Mouse (Mus musculus) heart, embryonic 13.5 days (tissue): ENCODE data around the gene Sbk2. TPM values are rescaled to one million over a fixed set of nuclear protein-coding genes. Genes with fewer than 3 reads are reported as not detected.

Experiments
- ATAC-seq: fragments of 200-750 bp; cut with Nextera tagmentation; 2 replicates; pipeline ENCODE4 v1.8.0; 2017; ENCODE audit warnings: moderate TSS enrichment; ENCODE audit not compliant: insufficient number of reproducible peaks, low FRiP score, low TSS enrichment; ENCODE audit errors: extremely low read depth
- H3K27ac ChIP-seq: fragments of 300-500 bp; sonication (generic); replicated peaks from 2 replicates; pipeline ENCODE4 v1.5.1; 2015; ENCODE audit warnings: moderate library complexity, mild to moderate bottlenecking, inconsistent platforms
- H3K27me3 ChIP-seq: fragments of 300-500 bp; sonication (generic); replicated peaks from 2 replicates; pipeline ENCODE4 v1.6.1; 2015; ENCODE audit warnings: mild to moderate bottlenecking, inconsistent platforms
- H3K36me3 ChIP-seq: fragments of 300-500 bp; sonication (generic); 2 replicates; pipeline ENCODE4 v1.6.1; 2015; ENCODE audit warnings: mild to moderate bottlenecking, inconsistent platforms
- H3K4me1 ChIP-seq: fragments of 300-500 bp; sonication (generic); 2 replicates; pipeline ENCODE4 v1.6.1; 2015; ENCODE audit warnings: inconsistent platforms
- H3K4me2 ChIP-seq: fragments of 300-500 bp; sonication (generic); 2 replicates; pipeline ENCODE4 v1.6.1; 2015; ENCODE audit warnings: inconsistent platforms, mild to moderate bottlenecking, moderate library complexity
- H3K4me3 ChIP-seq: fragments of 300-500 bp; sonication (generic); 2 replicates; pipeline ENCODE4 v1.5.1; 2015; ENCODE audit warnings: moderate library complexity, mild to moderate bottlenecking, inconsistent platforms
- H3K9ac ChIP-seq: fragments of 300-500 bp; sonication (generic); 2 replicates; pipeline ENCODE4 v1.6.1; 2015; ENCODE audit warnings: inconsistent platforms, mild to moderate bottlenecking, moderate library complexity
- H3K9me3 ChIP-seq: fragments of 300-500 bp; sonication (generic); 2 replicates; pipeline ENCODE4 v1.6.1; 2016; ENCODE audit warnings: inconsistent platforms
- WGBS: fragments of 180-500 bp; shearing (Covaris S2); methylation state at CpG from one replicate; pipeline ENCODE4 v1.1.7; 2015; ENCODE audit warnings: mixed read lengths; 5-methylcytosine and 5-hydroxymethylcytosine counted together
- polyA plus RNA-seq: library from polyadenylated mRNA; unstranded; fragments of >200 nt; fragmentation: Nextera tagmentation; extraction: Ambion mirVana; gene quantifications from 2 replicates; pipeline ENCODE4 v1.2.1, GENCODE M21; 2015

The Sbk2 gene
- polyA plus RNA-seq, 1 experiment from 2014 or later: 4.0 TPM

DNA sequence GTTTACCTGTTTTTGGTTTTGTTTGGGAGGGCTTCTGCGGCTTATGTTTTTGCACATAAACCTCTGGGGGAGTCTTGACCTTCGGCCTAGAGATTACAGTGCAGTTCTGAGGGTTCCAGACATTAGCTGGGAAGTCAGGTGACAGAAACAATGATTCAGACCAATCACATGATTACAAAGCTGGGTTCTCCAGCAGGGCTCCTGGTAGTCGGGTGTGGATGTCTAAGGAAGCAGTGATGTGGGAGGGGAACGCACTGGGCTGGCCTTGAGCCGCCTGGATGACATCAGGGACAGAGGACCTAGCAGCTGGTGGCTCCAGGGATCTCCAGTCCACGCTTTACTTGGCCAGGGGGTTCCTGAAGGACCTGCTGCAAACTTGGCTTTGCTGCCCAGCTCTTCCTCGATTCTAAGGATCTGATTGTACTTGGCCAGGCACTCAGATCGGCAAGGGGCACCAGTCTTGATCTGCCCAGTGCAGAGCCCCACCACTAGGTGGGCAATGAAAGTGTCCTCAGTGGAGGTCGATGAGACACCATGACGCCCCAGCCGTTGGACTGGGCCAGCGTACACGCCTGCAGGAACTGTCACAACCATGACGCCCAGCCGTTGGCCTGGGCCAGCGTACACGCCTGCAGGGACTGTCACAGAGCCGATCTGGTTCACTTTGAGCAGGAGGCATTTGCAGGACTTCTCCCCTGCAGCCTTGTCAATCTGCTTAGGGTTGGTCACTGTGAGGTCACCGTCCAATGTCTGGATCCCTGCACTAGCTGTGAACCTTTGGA, 13.5 kb downstream of the Sbk2 start:
- 74% methylated on average over 19 of the region's 19 CpGs for WGBS
- Histone ChIP-seq H3K9ac (no peak overlapping the region), H3K4me3 (no peak overlapping the region), H3K4me1 (peaks cover 25% of the 10 kb centered on the region), H3K36me3 (no peaks in the 10 kb centered on the region), H3K9me3 (no peaks in the 10 kb centered on the region), H3K27ac (no peak overlapping the region), H3K4me2 (no peak overlapping the region), H3K27me3 (0 out of 2 replicates have a peak, but pooled peaks cover 3% of the 10 kb centered on the region)
- ATAC-seq: no peak

DNA sequence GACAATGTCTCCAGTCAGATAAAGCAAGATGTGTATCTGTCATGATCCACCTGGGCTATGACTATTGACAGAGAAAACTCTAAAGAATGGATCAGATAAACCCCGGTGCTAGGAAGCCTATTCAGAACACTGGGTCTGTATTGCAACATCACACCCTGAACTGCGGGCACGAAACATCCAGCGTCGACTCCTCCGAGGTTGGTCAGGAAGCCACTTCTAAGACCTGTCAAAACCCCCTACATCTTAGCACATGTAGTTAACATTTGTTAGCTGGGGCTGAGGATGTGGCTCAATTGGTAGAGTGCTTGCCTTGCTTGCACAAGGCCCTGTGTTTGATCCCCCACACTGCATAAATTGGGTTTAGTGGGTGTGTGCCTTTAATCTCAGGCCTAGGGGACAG, 15.8 kb downstream of the Sbk2 start:
- Histone ChIP-seq H3K9ac (no peak overlapping the region), H3K4me2 (no peak overlapping the region), H3K27ac (no peak overlapping the region), H3K4me3 (no peak overlapping the region), H3K4me1 (peaks cover 15% of the 10 kb centered on the region), H3K9me3 (no peaks in the 10 kb centered on the region), H3K27me3 (0 out of 2 replicates have a peak, but pooled peaks cover 3% of the 10 kb centered on the region), H3K36me3 (no peaks in the 10 kb centered on the region)
- 44% methylated on average over 6 of the region's 6 CpGs for WGBS
- no peak for ATAC-seq

DNA sequence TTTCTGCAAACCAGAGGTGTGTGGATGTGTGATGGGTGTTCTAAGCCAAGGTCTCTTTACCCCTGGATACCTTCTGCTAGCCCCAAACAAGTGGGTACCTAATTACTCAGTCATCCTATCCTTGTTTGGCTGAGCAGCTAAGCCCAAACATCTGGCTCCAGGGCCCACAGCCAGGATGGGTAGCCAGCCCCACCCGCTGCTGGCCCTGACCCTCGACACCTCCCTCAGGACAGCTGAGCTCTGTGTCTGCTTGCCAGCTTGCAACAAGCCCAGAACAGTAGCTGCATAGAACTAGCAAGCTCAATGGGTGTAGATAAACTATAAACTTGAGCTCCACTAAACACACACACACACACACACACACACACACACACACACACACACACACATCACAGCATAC, 16.4 kb downstream of the Sbk2 start:
- Histone ChIP-seq H3K9ac (no peak overlapping the region), H3K27ac (no peak overlapping the region), H3K9me3 (no peaks in the 10 kb centered on the region), H3K4me3 (no peak overlapping the region), H3K36me3 (no peaks in the 10 kb centered on the region), H3K27me3 (0 out of 2 replicates have a peak, but pooled peaks cover 3% of the 10 kb centered on the region), H3K4me1 (peaks cover 11% of the 10 kb centered on the region), H3K4me2 (no peak overlapping the region)
- WGBS: 52% methylated on average over 2 of the region's 2 CpGs
- no peak for ATAC-seq

DNA sequence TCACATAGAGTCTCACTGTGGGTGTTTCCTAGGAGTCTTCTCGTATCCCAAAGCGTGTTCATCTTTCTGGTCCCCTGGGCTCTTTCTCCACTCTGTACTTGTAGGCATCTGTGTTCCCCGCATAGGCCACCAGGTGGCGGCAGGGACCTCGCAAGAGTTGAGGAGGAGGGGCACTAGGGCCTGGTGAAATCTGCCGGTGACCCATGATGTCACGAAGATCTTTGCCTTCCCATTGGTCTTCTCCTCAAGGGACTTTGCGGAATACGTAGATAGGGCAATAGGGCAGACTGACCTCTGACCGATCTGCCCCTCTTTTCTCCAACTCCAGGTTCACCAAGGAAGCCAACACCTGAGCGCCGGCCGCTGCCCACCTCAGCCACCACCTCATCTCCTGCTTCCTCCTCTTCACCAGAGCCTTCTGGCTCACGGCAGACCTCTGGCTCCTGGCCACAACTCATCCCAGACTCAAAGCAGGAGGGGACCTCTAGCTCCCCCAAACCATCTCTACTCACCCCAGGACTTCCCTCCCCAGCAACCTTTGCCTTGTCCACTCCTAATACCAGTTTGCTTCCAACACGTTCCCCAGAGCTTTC, 20.9 kb downstream of the Sbk2 start:
- ATAC-seq: peak; percentile 64
- peak overlapping the region; percentile 67 for H3K4me2 ChIP-seq
- 0 out of 2 replicates have a peak, but pooled peaks cover 3% of the 10 kb centered on the region for H3K4me1 ChIP-seq
- H3K9ac ChIP-seq: peak overlapping the region; percentile 67
- 12% methylated on average over 15 of the region's 15 CpGs for WGBS
- H3K4me3 ChIP-seq: peak overlapping the region; percentile 45
- H3K9me3 ChIP-seq: no peaks in the 10 kb centered on the region
- peaks cover 9% of the 10 kb centered on the region; the same call in 1 of the 2 replicates for H3K27me3 ChIP-seq
- H3K36me3 ChIP-seq: no peaks in the 10 kb centered on the region
- H3K27ac ChIP-seq: no peak overlapping the region

DNA sequence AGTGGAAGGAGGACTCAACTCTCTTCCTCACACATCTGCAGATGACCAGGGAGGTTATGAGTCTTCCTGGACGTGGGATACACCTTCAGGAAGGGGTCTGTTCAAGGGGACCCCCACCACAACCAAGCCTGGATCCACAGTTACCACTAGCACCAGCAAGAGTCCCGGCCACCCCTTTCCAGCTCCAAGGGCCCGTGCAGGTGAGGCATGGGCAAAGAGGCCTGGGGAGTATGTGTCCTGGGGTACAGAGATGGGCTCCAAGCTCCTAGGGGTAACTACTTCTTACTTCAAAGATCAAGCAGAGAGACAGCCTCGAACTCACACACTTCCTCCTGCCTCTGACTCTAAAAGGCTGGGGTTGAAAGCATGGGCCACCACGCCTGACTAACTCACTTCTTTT, 21.5 kb downstream of the Sbk2 start:
- ATAC-seq: no peak
- no peak overlapping the region for H3K9ac ChIP-seq
- H3K4me3 ChIP-seq: no peak overlapping the region
- 0 out of 2 replicates have a peak, but pooled peaks cover 3% of the 10 kb centered on the region for H3K4me1 ChIP-seq
- peaks cover 9% of the 10 kb centered on the region; the same call in 1 of the 2 replicates for H3K27me3 ChIP-seq
- H3K36me3 ChIP-seq: no peaks in the 10 kb centered on the region
- no peaks in the 10 kb centered on the region for H3K9me3 ChIP-seq
- no peak overlapping the region for H3K27ac ChIP-seq
- no peak overlapping the region for H3K4me2 ChIP-seq
- 44% methylated on average over 5 of the region's 5 CpGs for WGBS

GRCm38 (mm10) chr7:4940068-4940479, 24.1 kb downstream of the Sbk2 start:
- H3K4me3 ChIP-seq: no peak overlapping the region
- H3K9me3 ChIP-seq: no peaks in the 10 kb centered on the region
- H3K9ac ChIP-seq: no peak overlapping the region
- H3K4me2 ChIP-seq: no peak overlapping the region
- H3K27me3 ChIP-seq: peaks cover 6% of the 10 kb centered on the region; the same call in 1 of the 2 replicates
- H3K27ac ChIP-seq: no peak overlapping the region
- 0 out of 2 replicates have a peak, but pooled peaks cover 3% of the 10 kb centered on the region for H3K4me1 ChIP-seq
- ATAC-seq: no peak
- H3K36me3 ChIP-seq: no peaks in the 10 kb centered on the region
- WGBS: 18% methylated on average over 9 of the region's 9 CpGs

GRCm38 (mm10) chr7:4938456-4938855, 25.8 kb downstream of the Sbk2 start:
- ATAC-seq: no peak
- Histone ChIP-seq H3K9ac (no peak overlapping the region), H3K27ac (no peak overlapping the region), H3K4me1 (0 out of 2 replicates have a peak, but pooled peaks cover 2% of the 10 kb centered on the region), H3K4me2 (no peak overlapping the region), H3K9me3 (no peaks in the 10 kb centered on the region), H3K27me3 (peaks cover 6% of the 10 kb centered on the region; the same call in 1 of the 2 replicates), H3K36me3 (no peaks in the 10 kb centered on the region), H3K4me3 (no peak overlapping the region)
- 35% methylated on average over 2 of the region's 2 CpGs for WGBS

GRCm38 (mm10) chr7:4937392-4937791, 26.8 kb downstream of the Sbk2 start:
- no peak overlapping the region for H3K4me3 ChIP-seq
- WGBS: 79% methylated on average over 10 of the region's 11 CpGs

GRCm38 (mm10) chr7:4936832-4937231, 27.4 kb downstream of the Sbk2 start:
- H3K4me2 ChIP-seq: no peak overlapping the region
- ATAC-seq: no peak
- H3K27ac ChIP-seq: no peak overlapping the region
- WGBS: 74% methylated on average over 10 of the region's 10 CpGs
- no peaks in the 10 kb centered on the region for H3K4me1 ChIP-seq
- no peak overlapping the region for H3K4me3 ChIP-seq
- H3K9ac ChIP-seq: no peak overlapping the region
- H3K9me3 ChIP-seq: no peaks in the 10 kb centered on the region
- H3K27me3 ChIP-seq: no peaks in the 10 kb centered on the region; the same call in 1 of the 2 replicates
- no peaks in the 10 kb centered on the region for H3K36me3 ChIP-seq

More at GRCm38 (mm10) chr7:4937392-4937791, 26.8 kb downstream of the Sbk2 start:
- Histone ChIP-seq H3K9ac (no peak overlapping the region), H3K27ac (no peak overlapping the region), H3K36me3 (no peaks in the 10 kb centered on the region), H3K4me2 (no peak overlapping the region), H3K4me1 (no peaks in the 10 kb centered on the region), H3K9me3 (no peaks in the 10 kb centered on the region), H3K27me3 (peaks cover under 1% of the 10 kb centered on the region; the same call in 1 of the 2 replicates)
- no peak for ATAC-seq

- Histone ChIP-seq H3K27me3 (no peaks in the 10 kb centered on the region; the same call in 1 of the 2 replicates), H3K27ac (no peak overlapping the region), H3K36me3 (no peaks in the 10 kb centered on the region), H3K9ac (no peak overlapping the region), H3K4me1 (no peaks in the 10 kb centered on the region), H3K9me3 (no peaks in the 10 kb centered on the region), H3K4me2 (no peak overlapping the region), H3K4me3 (no peak overlapping the region)
- ATAC-seq: no peak
- WGBS: 60% methylated on average over 4 of the region's 4 CpGs
Observed at GRCm38 (mm10) chr7:4934160-4934914, 29.9 kb downstream of the Sbk2 start.

- 62% methylated on average over 12 of the region's 12 CpGs for WGBS
- ATAC-seq: no peak
- Histone ChIP-seq H3K4me3 (no peak overlapping the region), H3K36me3 (no peaks in the 10 kb centered on the region), H3K27ac (no peak overlapping the region), H3K27me3 (no peaks in the 10 kb centered on the region), H3K9me3 (no peaks in the 10 kb centered on the region), H3K4me1 (no peaks in the 10 kb centered on the region), H3K4me2 (no peak overlapping the region), H3K9ac (no peak overlapping the region)
Observed at GRCm38 (mm10) chr7:4933103-4933502, 31.1 kb downstream of the Sbk2 start.
